Mouse (Mus musculus): ENCODE results near the gene Olfr205.
"Not testable (repeated sequence)": the region's sequence is repeated elsewhere in the genome, so short reads cannot be mapped to it uniquely, and the experiment has no call there.

Olfr205 gene

DNA sequence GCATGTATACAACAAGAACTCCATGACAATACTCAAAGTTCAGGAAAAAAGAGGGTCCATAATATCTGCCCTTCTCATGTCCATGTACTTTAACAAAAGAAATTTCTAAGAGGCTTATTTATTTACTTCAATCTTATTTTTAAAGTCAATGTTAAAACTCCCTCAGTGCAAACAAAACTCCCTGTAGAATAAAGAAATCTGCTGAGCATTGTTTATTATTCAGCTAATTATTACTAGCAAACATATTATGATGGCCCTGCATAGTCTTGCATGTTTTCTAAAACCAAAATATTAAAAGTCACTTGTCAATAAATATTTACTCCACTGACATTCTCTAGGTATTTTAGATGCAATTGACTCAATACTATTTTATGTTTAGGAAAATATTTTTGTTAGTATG lies at the start of gene Olfr205:
Olfr205 (minus strand) TSS at position 101 of the 400 bp plus-strand sequence.
- no peak for DNase-seq (ENCODE audit: extremely low read depth, insufficient read length, low spot score)

DNA sequence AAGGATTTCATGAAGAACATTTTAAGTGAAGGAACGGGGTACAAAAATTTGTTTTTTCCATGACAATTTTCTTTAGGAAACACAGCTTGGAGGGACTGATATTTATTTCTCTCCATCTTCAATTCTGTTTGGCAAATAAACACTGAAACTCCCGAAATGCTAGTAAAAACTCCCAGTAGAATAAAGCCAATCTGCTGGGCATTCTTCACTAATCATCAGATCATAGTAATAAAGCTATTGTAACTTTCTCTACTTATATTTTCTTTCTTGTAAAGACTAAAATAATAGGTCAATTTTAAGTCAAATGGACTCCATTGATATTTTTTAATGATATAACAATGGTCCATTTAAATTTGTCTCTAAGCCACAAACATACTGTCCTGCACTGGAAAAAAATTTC lies 33.0 kb upstream of the Olfr205 start, which contains the start of gene Olfr209:
Olfr209 (minus strand) TSS at position 101 of the 400 bp plus-strand sequence.
- DNase-seq (ENCODE audit: extremely low read depth, insufficient read length, low spot score): no peak

DNA sequence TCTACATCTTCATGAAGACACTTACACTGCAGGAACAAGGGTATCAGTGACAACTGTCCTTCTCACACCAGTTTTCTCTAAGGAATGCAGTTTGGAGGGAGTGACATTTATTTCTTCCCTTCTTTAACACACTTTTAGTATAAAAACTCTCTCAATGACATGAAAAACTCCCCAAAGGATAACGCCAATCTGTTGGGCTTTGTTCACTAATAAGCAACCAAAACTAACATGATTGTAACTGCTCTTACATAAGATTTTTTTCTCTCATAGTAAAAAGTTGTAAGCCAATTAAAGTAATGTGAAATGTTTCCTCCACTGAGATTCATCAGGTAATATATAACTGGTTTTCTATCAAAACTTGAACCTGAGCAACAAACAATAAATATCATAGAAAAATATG lies 18.2 kb upstream of the Olfr205 start, which contains the start of gene Olfr206:
Olfr206 (minus strand) TSS at position 101 of the 400 bp plus-strand sequence.
- no peak for DNase-seq (ENCODE audit: extremely low read depth, insufficient read length, low spot score)

DNA sequence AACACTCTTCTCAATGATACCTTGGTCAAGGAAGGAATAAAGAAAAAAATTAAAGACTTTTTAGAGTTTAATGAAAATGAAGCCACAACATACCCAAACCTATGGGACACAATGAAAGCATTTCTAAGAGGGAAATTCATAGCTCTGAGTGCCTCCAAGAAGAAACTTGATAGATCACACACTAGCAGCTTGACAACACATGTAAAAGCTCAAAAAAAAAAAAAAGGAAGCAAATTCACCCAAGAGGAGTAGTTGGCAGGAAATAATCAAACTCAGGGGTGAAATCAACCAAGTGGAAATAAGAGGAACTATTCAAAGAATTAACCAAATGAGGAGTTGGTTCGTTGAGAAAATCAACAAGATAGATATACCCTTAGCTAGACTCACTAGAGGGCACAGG lies 7.7 kb downstream of the Olfr205 start:
- DNase-seq (ENCODE audit: extremely low read depth, insufficient read length, low spot score): not testable (repeated sequence)

DNA sequence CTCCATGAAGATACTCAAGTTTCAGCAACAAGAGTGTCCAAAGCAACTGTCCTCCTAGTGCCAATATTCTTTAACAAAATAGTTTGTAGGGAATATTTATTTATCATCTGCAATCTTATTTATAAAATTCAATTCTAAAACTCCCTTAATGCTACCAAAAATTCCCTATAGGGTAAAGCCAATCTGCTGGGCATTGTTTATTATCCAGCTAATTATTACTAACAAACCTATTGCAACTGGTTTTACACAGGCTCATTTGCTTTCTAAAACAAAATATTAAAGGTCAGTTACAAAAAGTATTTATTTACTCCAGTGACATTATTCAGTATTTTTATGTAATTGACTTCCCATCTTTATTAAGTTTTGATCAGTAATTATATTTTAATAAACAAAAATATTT lies 12.8 kb downstream of the Olfr205 start, which contains the start of gene Olfr204:
Olfr204 (minus strand) TSS at position 101 of the 400 bp plus-strand sequence.
- DNase-seq (ENCODE audit: extremely low read depth, insufficient read length, low spot score): no peak

DNA sequence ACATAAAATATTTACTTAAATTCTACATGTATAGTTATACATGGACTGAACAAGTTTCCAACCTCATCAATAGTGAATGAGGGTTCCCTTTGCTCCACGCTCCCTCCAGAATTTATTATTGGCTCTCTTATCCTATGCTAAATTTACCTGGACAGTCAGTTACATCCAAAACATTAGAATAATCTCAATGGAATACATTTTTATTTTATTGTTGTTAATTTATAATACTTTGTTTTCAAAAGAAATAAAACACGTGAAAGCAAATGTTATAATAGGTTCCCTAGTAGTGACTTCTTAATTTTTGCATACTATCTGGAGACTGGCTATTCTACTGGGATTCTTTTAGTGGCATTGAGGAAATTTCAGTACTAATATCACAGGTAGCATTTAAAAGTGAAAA lies 32.4 kb downstream of the Olfr205 start, which contains the start of gene Olfr203:
Olfr203 (plus strand) TSS at position 301 of the 400 bp plus-strand sequence.
- DNase-seq (ENCODE audit: extremely low read depth, insufficient read length, low spot score): no peak

DNA sequence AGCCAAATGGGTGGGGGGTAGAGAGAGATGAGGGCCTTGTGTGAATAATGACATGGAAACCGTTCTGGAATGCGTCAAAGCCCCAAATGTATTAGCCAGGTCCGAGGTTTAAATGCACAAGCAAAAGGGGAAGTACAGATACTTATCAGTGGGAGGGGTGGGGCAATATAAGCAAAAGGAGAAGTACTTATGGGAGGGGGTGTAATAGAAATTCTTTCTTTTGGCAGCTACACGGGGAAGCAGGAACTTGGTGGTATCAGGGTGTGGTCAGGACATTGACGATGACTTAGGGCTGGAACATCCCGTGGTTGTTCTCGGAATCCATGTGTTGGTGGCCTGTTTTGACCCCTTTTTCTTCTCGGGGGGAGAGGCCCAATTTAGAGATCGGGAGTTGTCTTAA lies 43.4 kb downstream of the Olfr205 start:
- DNase-seq (ENCODE audit: extremely low read depth, insufficient read length, low spot score): not testable (repeated sequence)

DNA sequence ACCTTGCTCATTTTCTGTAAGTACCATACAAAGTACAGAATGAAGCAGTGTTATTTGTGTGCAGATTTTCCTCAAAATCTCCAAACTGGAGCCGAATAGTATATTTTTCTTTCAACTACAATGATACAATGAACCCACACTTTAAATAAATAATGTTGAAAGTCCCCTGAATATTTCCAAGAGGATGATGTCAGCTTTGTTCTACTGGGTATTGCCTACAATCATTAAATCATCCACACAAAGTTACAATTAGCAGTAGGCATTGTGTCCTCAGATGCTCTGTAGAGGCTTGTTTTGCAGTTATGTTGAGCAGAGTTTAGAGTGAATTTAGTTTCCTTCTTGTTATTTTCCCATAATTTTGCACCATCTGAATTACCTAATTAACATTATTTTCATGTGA lies 44.2 kb downstream of the Olfr205 start, which contains the start of gene Olfr202:
Olfr202 (minus strand) TSS at position 101 of the 400 bp plus-strand sequence.
- no peak for DNase-seq (ENCODE audit: extremely low read depth, insufficient read length, low spot score)

DNA sequence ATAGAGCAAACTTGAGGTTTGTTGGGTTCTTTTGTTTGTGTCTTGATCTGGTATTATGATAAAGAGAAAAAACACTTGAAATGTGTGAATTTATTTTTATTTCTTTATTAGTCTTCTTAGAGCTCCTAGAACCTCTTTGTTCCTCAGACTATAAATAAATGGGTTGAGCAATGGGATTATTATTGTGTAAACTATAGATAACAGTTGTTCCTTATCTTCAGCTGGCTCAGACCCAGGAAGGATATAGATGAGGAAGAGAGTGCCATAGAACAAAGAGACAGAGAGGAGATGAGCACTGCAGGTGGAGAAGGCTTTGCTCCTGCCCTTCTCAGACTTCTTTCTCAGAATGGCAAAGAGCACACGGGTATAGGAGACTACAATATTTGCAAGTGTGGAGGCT lies 47.5 kb downstream of the Olfr205 start:
- DNase-seq (ENCODE audit: extremely low read depth, insufficient read length, low spot score): no peak

DNA sequence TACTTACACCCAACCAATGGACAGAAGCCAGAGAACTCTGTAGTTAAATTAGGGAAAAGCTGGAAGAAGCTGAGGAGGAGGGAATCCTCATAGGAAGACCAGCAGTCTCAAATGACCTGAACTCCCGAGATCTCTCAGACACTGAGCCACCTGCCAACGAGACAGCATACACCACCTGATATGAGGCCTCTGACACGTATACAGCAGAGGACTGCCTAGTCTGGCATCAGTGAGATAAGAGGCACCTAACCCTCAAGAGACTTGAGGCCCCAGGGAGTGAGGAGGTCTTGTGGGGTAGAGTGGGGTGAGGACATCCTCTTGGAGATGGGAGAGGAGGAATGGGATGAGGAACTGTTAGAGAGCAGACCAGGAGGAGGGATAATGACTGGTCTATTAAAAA lies 50.4 kb downstream of the Olfr205 start:
- no peak for DNase-seq (ENCODE audit: extremely low read depth, insufficient read length, low spot score)
